Mouse (Mus musculus) MEL (cell line): ENCODE results near the gene Kif1bp. TPM values are rescaled to one million over a fixed set of nuclear protein-coding genes. Genes with fewer than 3 reads are reported as not detected.

ENCODE experiments used
- DNase-seq: peaks from one replicate; pipeline ENCODE4 v3.0.0; 2011; ENCODE audit warnings: low read depth, low spot score
- H3K27ac ChIP-seq: 2 replicates; pipeline ENCODE4 v1.5.1; 2012; ENCODE audit warnings: low read depth, mild to moderate bottlenecking, control low read depth, low read length, moderate library complexity; ENCODE audit not compliant: control insufficient read depth
- H3K27me3 ChIP-seq, 2 experiments: fragments of 150-350 bp in 1 of 2; sonication (generic) in 1 of 2; 2 replicates each; pipeline ENCODE4 v1.6.1; 2012; ENCODE audit warnings: low read length in 2 of 2, mild to moderate bottlenecking in 2 of 2, improper control_type of control experiment in 1 of 2, moderate library complexity in 1 of 2; ENCODE audit not compliant: insufficient read depth in 2 of 2, control insufficient read depth in 1 of 2
- H3K36me3 ChIP-seq, 2 experiments: 2 replicates each; pipeline ENCODE4 v1.6.1; 2012 to 2014; ENCODE audit warnings: low read length in 2 of 2, improper control_type of control experiment in 1 of 2, inconsistent platforms in 1 of 2, mild to moderate bottlenecking in 1 of 2; ENCODE audit not compliant: insufficient read depth in 2 of 2, control insufficient read depth in 1 of 2
- H3K4me1 ChIP-seq, 2 experiments: fragments of 150-350 bp in 1 of 2; sonication (generic) in 1 of 2; 2 replicates each; pipeline ENCODE4 v1.6.1; 2012; ENCODE audit warnings: low read length in 2 of 2, improper control_type of control experiment in 1 of 2, mild to moderate bottlenecking in 1 of 2; ENCODE audit not compliant: insufficient read depth in 2 of 2, control insufficient read depth in 1 of 2
- H3K4me3 ChIP-seq, 2 experiments: fragments of 150-350 bp in 1 of 2; sonication (generic) in 1 of 2; 2 replicates each; pipeline ENCODE4 v1.5.1; 2012; ENCODE audit warnings: low read depth in 2 of 2, low read length in 2 of 2, mild to moderate bottlenecking in 2 of 2, moderate library complexity in 2 of 2, control low read depth in 1 of 2, improper control_type of control experiment in 1 of 2; ENCODE audit not compliant: control insufficient read depth in 1 of 2, insufficient read depth in 1 of 2
- H3K79me2 ChIP-seq: 2 replicates; pipeline ENCODE4 v1.6.1; 2012; ENCODE audit warnings: mild to moderate bottlenecking, low read length, moderate library complexity; ENCODE audit not compliant: control insufficient read depth, poor library complexity, insufficient read depth
- H3K9ac ChIP-seq: 2 replicates; pipeline ENCODE4 v1.6.1; 2012; ENCODE audit warnings: low read depth, mild to moderate bottlenecking, control low read depth, low read length, moderate library complexity; ENCODE audit not compliant: control insufficient read depth, poor library complexity, severe bottlenecking
- H3K9me3 ChIP-seq: fragments of 150-350 bp; sonication (generic); replicated peaks from 2 replicates; pipeline ENCODE4 v1.6.1; 2012; ENCODE audit warnings: mild to moderate bottlenecking, low read length, improper control_type of control experiment, moderate library complexity; ENCODE audit not compliant: insufficient read depth
- BHLHE40 ChIP-seq: IDR thresholded peaks from 2 replicates; pipeline ENCODE4 v1.6.1; 2012; ENCODE audit warnings: low read depth, mild to moderate bottlenecking, inconsistent platforms, low read length, improper control_type of control experiment, borderline replicate concordance
- CHD1 ChIP-seq: IDR thresholded peaks from 2 replicates; pipeline ENCODE4 v1.6.1; 2012; ENCODE audit warnings: low read depth, mild to moderate bottlenecking, inconsistent platforms, low read length, improper control_type of control experiment
- CHD2 ChIP-seq: IDR thresholded peaks from 2 replicates; pipeline ENCODE4 v1.6.1; 2011; ENCODE audit warnings: low read length, improper control_type of control experiment
- CTCF ChIP-seq, 3 experiments: IDR thresholded peaks in 2 of 3; conservative IDR thresholded peaks in 1 of 3; 2 replicates each; pipeline ENCODE4 v1.5.1; 2011 to 2012; ENCODE audit warnings: low read length in 3 of 3, low read depth in 2 of 3, mild to moderate bottlenecking in 2 of 3, improper control_type of control experiment in 1 of 3, inconsistent platforms in 1 of 3, mixed read lengths in 1 of 3, moderate library complexity in 1 of 3; ENCODE audit not compliant: control insufficient read depth in 1 of 3, insufficient read depth in 1 of 3, poor library complexity in 1 of 3, severe bottlenecking in 1 of 3
- ELF1 ChIP-seq: IDR thresholded peaks from 2 replicates; pipeline ENCODE4 v1.6.1; 2014; ENCODE audit warnings: low read depth, mild to moderate bottlenecking, inconsistent platforms, low read length, improper control_type of control experiment, moderate library complexity
- EP300 ChIP-seq, 2 experiments: IDR thresholded peaks; 2 replicates each; pipeline ENCODE4 v1.6.1; 2011; ENCODE audit warnings: improper control_type of control experiment in 2 of 2, low read length in 2 of 2, low read depth in 1 of 2, mild to moderate bottlenecking in 1 of 2
- ETS1 ChIP-seq: IDR thresholded peaks from 2 replicates; pipeline ENCODE4 v1.6.1; 2012; ENCODE audit warnings: low read depth, mild to moderate bottlenecking, inconsistent platforms, low read length, improper control_type of control experiment, moderate library complexity
- GATA1 ChIP-seq: IDR thresholded peaks from 2 replicates; pipeline ENCODE4 v1.6.1; 2011; ENCODE audit warnings: low read depth, low read length, improper control_type of control experiment
- JUND ChIP-seq: IDR thresholded peaks from 2 replicates; pipeline ENCODE4 v1.6.1; 2011; ENCODE audit warnings: low read depth, mild to moderate bottlenecking, improper control_type of control experiment, low read length
- MAX ChIP-seq: IDR thresholded peaks from 2 replicates; pipeline ENCODE4 v1.6.1; 2011; ENCODE audit warnings: low read length, improper control_type of control experiment
- MAZ ChIP-seq: IDR thresholded peaks from 2 replicates; pipeline ENCODE4 v1.6.1; 2012; ENCODE audit warnings: low read depth, mild to moderate bottlenecking, inconsistent platforms, low read length, improper control_type of control experiment
- MEF2A ChIP-seq: IDR thresholded peaks from 2 replicates; pipeline ENCODE4 v1.6.1; 2014; ENCODE audit warnings: low read depth, mild to moderate bottlenecking, inconsistent platforms, low read length, improper control_type of control experiment; ENCODE audit not compliant: poor library complexity, insufficient replicate concordance, severe bottlenecking; ENCODE audit errors: extremely low read depth
- MXI1 ChIP-seq: IDR thresholded peaks from 2 replicates; pipeline ENCODE4 v1.6.1; 2011; ENCODE audit warnings: mild to moderate bottlenecking, low read depth, low read length, improper control_type of control experiment
- MYB ChIP-seq: IDR thresholded peaks from 2 replicates; pipeline ENCODE4 v1.6.1; 2011; ENCODE audit warnings: mild to moderate bottlenecking, low read depth, low read length, improper control_type of control experiment
- MYC ChIP-seq: IDR thresholded peaks from 2 replicates; pipeline ENCODE4 v1.6.1; 2011; ENCODE audit warnings: low read depth, mild to moderate bottlenecking, low read length, improper control_type of control experiment, moderate library complexity
- NRF1 ChIP-seq: IDR thresholded peaks from 2 replicates; pipeline ENCODE4 v1.6.1; 2014; ENCODE audit warnings: low read depth, mild to moderate bottlenecking, inconsistent platforms, low read length, improper control_type of control experiment, moderate library complexity; ENCODE audit not compliant: poor library complexity, insufficient read depth, severe bottlenecking
- POLR2A ChIP-seq, 2 experiments: IDR thresholded peaks; 2 replicates each; pipeline ENCODE4 v1.6.1; 2011 to 2012; ENCODE audit warnings: low read length in 2 of 2, mild to moderate bottlenecking in 2 of 2, control low read depth in 1 of 2, improper control_type of control experiment in 1 of 2, low read depth in 1 of 2, moderate library complexity in 1 of 2; ENCODE audit not compliant: control insufficient read depth in 1 of 2, insufficient read depth in 1 of 2, poor library complexity in 1 of 2
- POLR2AphosphoS2 ChIP-seq: IDR thresholded peaks from 2 replicates; pipeline ENCODE4 v1.6.1; 2011; ENCODE audit warnings: low read length, improper control_type of control experiment
- RAD21 ChIP-seq: IDR thresholded peaks from 2 replicates; pipeline ENCODE4 v1.6.1; 2011; ENCODE audit warnings: mild to moderate bottlenecking, low read depth, low read length, improper control_type of control experiment
- RCOR1 ChIP-seq: IDR thresholded peaks from 2 replicates; pipeline ENCODE4 v1.6.1; 2012; ENCODE audit warnings: low read depth, mild to moderate bottlenecking, inconsistent platforms, low read length, improper control_type of control experiment
- SIN3A ChIP-seq: IDR thresholded peaks from 2 replicates; pipeline ENCODE4 v1.6.1; 2012; ENCODE audit warnings: low read length, improper control_type of control experiment, inconsistent platforms
- SMC3 ChIP-seq: IDR thresholded peaks from 2 replicates; pipeline ENCODE4 v1.6.1; 2011; ENCODE audit warnings: low read depth, low read length, improper control_type of control experiment
- TAL1 ChIP-seq: IDR thresholded peaks from 2 replicates; pipeline ENCODE4 v1.6.1; 2012; ENCODE audit warnings: mild to moderate bottlenecking, inconsistent platforms, low read length, moderate library complexity, mixed read lengths
- TBP ChIP-seq: IDR thresholded peaks from 2 replicates; pipeline ENCODE4 v1.8.0; 2011; ENCODE audit warnings: low read depth, low read length, improper control_type of control experiment
- UBTF ChIP-seq: IDR thresholded peaks from 2 replicates; pipeline ENCODE4 v1.6.1; 2012; ENCODE audit warnings: low read depth, mild to moderate bottlenecking, inconsistent platforms, low read length, improper control_type of control experiment, moderate library complexity, borderline replicate concordance; ENCODE audit not compliant: insufficient read depth
- USF1 ChIP-seq: IDR thresholded peaks from 2 replicates; pipeline ENCODE4 v1.6.1; 2014; ENCODE audit warnings: low read depth, mild to moderate bottlenecking, inconsistent platforms, low read length, improper control_type of control experiment, moderate library complexity
- USF2 ChIP-seq, 2 experiments: IDR thresholded peaks; 2 replicates each; pipeline ENCODE4 v1.6.1; 2011 to 2012; ENCODE audit warnings: improper control_type of control experiment in 2 of 2, low read length in 2 of 2, borderline replicate concordance in 1 of 2, inconsistent platforms in 1 of 2, low read depth in 1 of 2, mild to moderate bottlenecking in 1 of 2; ENCODE audit not compliant: insufficient read depth in 1 of 2
- ZC3H11A ChIP-seq: IDR thresholded peaks from 2 replicates; pipeline ENCODE4 v1.6.1; 2012; ENCODE audit warnings: low read depth, mild to moderate bottlenecking, inconsistent platforms, low read length, improper control_type of control experiment
- ZNF384 ChIP-seq: IDR thresholded peaks from 2 replicates; pipeline ENCODE4 v1.6.1; 2012; ENCODE audit warnings: low read depth, mild to moderate bottlenecking, inconsistent platforms, low read length, improper control_type of control experiment
- polyA plus RNA-seq, 2 experiments: library from polyadenylated mRNA; stranded (reverse) in 1 of 2; unstranded in 1 of 2; fragments of >175 nt in 1 of 2; fragments of >200 nt in 1 of 2; gene quantifications; 2 replicates each; pipeline versions ENCODE4 v1.2.1 to v1.2.4; 2012; ENCODE audit warnings: low replicate concordance in 2 of 2, low read depth in 1 of 2; ENCODE audit not compliant: insufficient read length in 2 of 2, insufficient read depth in 1 of 2, missing spikeins in 1 of 2
- total RNA-seq: library from RNA; depleted of rRNA; stranded (reverse); fragments of 300-350 nt; gene quantifications from 2 replicates; pipeline ENCODE4 v1.2.3, GENCODE M21; 2012

The Kif1bp gene
- total and polyA plus RNA-seq, 3 experiments, result 17.3 to 177 (median 24.7) TPM

GRCm38 (mm10) chr10:62601833-62602176, 23.5 kb upstream of the Kif1bp start:
- peak overlapping the region; percentile 86 for H3K27ac ChIP-seq
- H3K27me3 ChIP-seq, result no peaks in the 10 kb centered on the region
- H3K4me1 ChIP-seq, result peaks cover 3 to 18% of the 10 kb centered on the region in 2 experiments
- H3K9ac ChIP-seq, result peak overlapping the region; percentile 98
- H3K4me3 ChIP-seq, result peak overlapping the region; percentile 66 to 70
- H3K36me3 ChIP-seq, result peaks cover 22 to 36% of the 10 kb centered on the region in 2 experiments
- no peaks in the 10 kb centered on the region for H3K9me3 ChIP-seq
- peaks cover 54% of the 10 kb centered on the region for H3K79me2 ChIP-seq
- no peak for DNase-seq
- TF ChIP-seq POLR2A (IDR thresholded peaks at IDR 0.05; ENCODE audit: control insufficient read depth in 1 of 2, insufficient read depth in 1 of 2, low read depth in 1 of 2, low read length in 2 of 2, poor library complexity in 1 of 2) (0 out of 4 replicates have a peak, but pooled peaks of 1 of the 2 experiments have one; percentile 82), BHLHE40 (no peak), TAL1 (no peak)

- peaks cover 3 to 20% of the 10 kb centered on the region in 2 experiments for H3K4me1 ChIP-seq
- no peak for TF ChIP-seq ZC3H11A
- TF ChIP-seq USF2 (IDR thresholded peaks at IDR 0.05; ENCODE audit: borderline replicate concordance in 1 of 2, insufficient read depth in 1 of 2, low read depth in 1 of 2, low read length in 2 of 2), result no peak
- no peak for TF ChIP-seq POLR2AphosphoS2
- TF ChIP-seq JUND, result no peak
- TF ChIP-seq MAX, result peak; percentile 62; the same call in 1 of the 2 replicates
- TF ChIP-seq RAD21, result no peak
- 0 out of 4 replicates have a peak, but pooled peaks of 1 of the 2 experiments have one; percentile 21 for TF ChIP-seq POLR2A (IDR thresholded peaks at IDR 0.05; ENCODE audit: control insufficient read depth in 1 of 2, insufficient read depth in 1 of 2, low read depth in 1 of 2, low read length in 2 of 2, poor library complexity in 1 of 2)
- no peak for TF ChIP-seq NRF1
- TF ChIP-seq CHD2, result no peak
- 0 out of 2 replicates have a peak, but pooled peaks have one; percentile 19 for TF ChIP-seq GATA1
- no peak for TF ChIP-seq CTCF (IDR thresholded peaks at IDR 0.05 in 2 of 3, conservative IDR thresholded peaks at IDR 0.05 in 1 of 3; ENCODE audit: control insufficient read depth in 1 of 3, insufficient read depth in 1 of 3, low read depth in 2 of 3, low read length in 3 of 3, poor library complexity in 1 of 3, severe bottlenecking in 1 of 3)
- TF ChIP-seq SIN3A, result peak; percentile 38; the same call in 1 of the 2 replicates
- TF ChIP-seq USF1, result no peak
- no peak for TF ChIP-seq ELF1
- TF ChIP-seq RCOR1, result no peak
- no peak for TF ChIP-seq MYB
- TF ChIP-seq BHLHE40, result peak; percentile 58; the same call in 1 of the 2 replicates
- peak; percentile 93; the same call in 1 of the 2 replicates for TF ChIP-seq CHD1
- TF ChIP-seq ETS1, result 0 out of 2 replicates have a peak, but pooled peaks have one; percentile 10
- peak; percentile 52; the same call in 1 of the 2 replicates for TF ChIP-seq TBP
- no peak for TF ChIP-seq ZNF384
- TF ChIP-seq TAL1, result no peak
- peak; percentile 71 for TF ChIP-seq MXI1
- TF ChIP-seq UBTF, result no peak
- TF ChIP-seq SMC3, result no peak
- TF ChIP-seq EP300 (IDR thresholded peaks at IDR 0.05; ENCODE audit: low read depth in 1 of 2, low read length in 2 of 2), result no peak
- TF ChIP-seq MEF2A, result no peak
- no peak for TF ChIP-seq MAZ
- peak; percentile 84 for TF ChIP-seq MYC
Observed at GRCm38 (mm10) chr10:62601053-62601791, 23.0 kb upstream of the Kif1bp start.

More at GRCm38 (mm10) chr10:62601053-62601791, 23.0 kb upstream of the Kif1bp start:
- peaks cover 22 to 36% of the 10 kb centered on the region in 2 experiments for H3K36me3 ChIP-seq
- peaks cover 57% of the 10 kb centered on the region for H3K79me2 ChIP-seq
- peak; percentile 75 for DNase-seq
- peak overlapping the region; percentile 98 for H3K9ac ChIP-seq
- H3K4me3 ChIP-seq, result peak overlapping the region; percentile 66 to 70
- no peaks in the 10 kb centered on the region for H3K9me3 ChIP-seq
- no peaks in the 10 kb centered on the region for H3K27me3 ChIP-seq
- H3K27ac ChIP-seq, result peak overlapping the region; percentile 86
